Mouse (Mus musculus): ENCODE results near the gene Gm38119. TPM values are rescaled to one million over a fixed set of nuclear protein-coding genes. Genes with fewer than 3 reads are reported as not detected.
"Not testable (repeated sequence)": the region's sequence is repeated elsewhere in the genome, so short reads cannot be mapped to it uniquely, and the experiment has no call there.

Gene Gm38119
- polyA plus RNA-seq (2016; fragmentation: Nextera tagmentation; extraction: Ambion mirVana): not detected in 2 replicates

DNA sequence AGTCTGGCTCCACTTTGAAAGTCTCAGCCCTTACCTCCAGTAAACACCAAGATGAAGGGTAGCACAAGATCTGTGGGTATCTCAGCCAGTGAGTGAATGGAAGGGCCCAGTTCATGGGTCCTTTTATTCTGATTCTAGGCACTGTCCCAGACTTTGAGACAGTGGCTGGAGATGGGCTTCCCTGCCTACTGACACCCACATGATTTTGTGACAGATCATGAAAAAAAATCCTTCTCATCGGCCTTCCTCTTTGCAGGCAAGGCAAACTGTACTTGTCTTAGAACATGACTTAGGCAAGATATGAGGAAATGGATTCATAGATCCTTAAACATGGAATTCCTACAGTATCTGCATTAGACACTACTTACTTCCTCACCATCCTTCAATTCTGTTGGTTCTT, at the start of gene Gm38119:
Gm38119 (minus strand) TSS at position 101 of the 400 bp plus-strand sequence.
- no peak within 1 kb of the TSS for H3K27ac ChIP-seq (replicated peaks)
- no peak within 1 kb of the TSS for H3K4me3 ChIP-seq
- H3K27me3 ChIP-seq (ENCODE audit: low read depth, poor library complexity, severe bottlenecking): no peaks in the 10 kb centered on the region
- H3K4me1 ChIP-seq: no peaks in the 10 kb centered on the region
- no peak for DNase-seq (ENCODE audit: low spot score)
- H3K9me3 ChIP-seq (replicated peaks): no peaks in the 10 kb centered on the region
- 88% methylated on average over 1 of the region's 1 CpGs for WGBS
- H3K36me3 ChIP-seq: no peaks in the 10 kb centered on the region

GRCm38 (mm10) chr3:92778799-92779198, 39.9 kb upstream of the Gm38119 start, which contains the start of gene Lce1i:
Gene Lce1i (minus strand): TSS chr3:92778899.
- no peaks in the 10 kb centered on the region for H3K36me3 ChIP-seq
- no peaks in the 10 kb centered on the region for H3K9me3 ChIP-seq (replicated peaks)
- WGBS: 91% methylated on average over 1 of the region's 1 CpGs

DNA sequence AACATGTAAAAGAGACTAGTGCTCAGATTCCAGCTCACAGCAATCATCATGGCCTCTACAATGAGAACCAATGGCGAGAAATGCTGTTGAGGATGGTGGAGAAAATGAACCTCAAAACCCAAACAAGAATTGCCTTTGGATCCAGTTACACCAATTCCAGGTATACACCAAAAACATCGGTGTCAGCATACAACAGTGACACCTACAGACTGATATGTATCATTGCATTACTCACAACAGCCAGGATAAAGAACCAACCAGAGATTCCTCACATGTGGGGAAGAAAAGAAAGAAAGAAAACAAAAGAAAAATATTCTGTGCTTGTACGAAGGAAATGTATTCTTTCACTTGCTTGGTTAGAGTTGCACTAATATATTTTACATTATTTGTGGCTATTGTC, 32.7 kb upstream of the Gm38119 start:
- no peak overlapping the region for H3K27ac ChIP-seq (replicated peaks)
- H3K4me3 ChIP-seq: no peak overlapping the region
- DNase-seq (ENCODE audit: low spot score): no peak
- no peaks in the 10 kb centered on the region for H3K4me1 ChIP-seq
- 28% methylated on average over 3 of the region's 3 CpGs for WGBS
- H3K27me3 ChIP-seq (ENCODE audit: low read depth, poor library complexity, severe bottlenecking): no peaks in the 10 kb centered on the region
- H3K9me3 ChIP-seq (replicated peaks): no peaks in the 10 kb centered on the region
- H3K36me3 ChIP-seq: no peaks in the 10 kb centered on the region

More at GRCm38 (mm10) chr3:92778799-92779198, 39.9 kb upstream of the Gm38119 start, which contains the start of gene Lce1i:
- H3K4me1 ChIP-seq: no peaks in the 10 kb centered on the region
- DNase-seq (ENCODE audit: low spot score): no peak
- no peak within 1 kb of the TSS for H3K27ac ChIP-seq (replicated peaks)
- H3K4me3 ChIP-seq: no peak within 1 kb of the TSS
- no peaks in the 10 kb centered on the region for H3K27me3 ChIP-seq (ENCODE audit: low read depth, poor library complexity, severe bottlenecking)

- Histone ChIP-seq H3K4me1 (no peaks in the 10 kb centered on the region), H3K27ac (replicated peaks) (no peak within 1 kb of the TSS), H3K9me3 (replicated peaks) (no peaks in the 10 kb centered on the region), H3K4me3 (no peak within 1 kb of the TSS), H3K27me3 (ENCODE audit: low read depth, poor library complexity, severe bottlenecking) (no peaks in the 10 kb centered on the region), H3K36me3 (no peaks in the 10 kb centered on the region)
- no peak for DNase-seq (ENCODE audit: low spot score)
- WGBS: 96% methylated on average over 1 of the region's 1 CpGs
These were observed 26.1 kb upstream of the Gm38119 start, which contains the start of gene Lce1h for GRCm38 (mm10) chr3:92764965-92765364. Gene Lce1h (minus strand): TSS chr3:92765065.

DNA sequence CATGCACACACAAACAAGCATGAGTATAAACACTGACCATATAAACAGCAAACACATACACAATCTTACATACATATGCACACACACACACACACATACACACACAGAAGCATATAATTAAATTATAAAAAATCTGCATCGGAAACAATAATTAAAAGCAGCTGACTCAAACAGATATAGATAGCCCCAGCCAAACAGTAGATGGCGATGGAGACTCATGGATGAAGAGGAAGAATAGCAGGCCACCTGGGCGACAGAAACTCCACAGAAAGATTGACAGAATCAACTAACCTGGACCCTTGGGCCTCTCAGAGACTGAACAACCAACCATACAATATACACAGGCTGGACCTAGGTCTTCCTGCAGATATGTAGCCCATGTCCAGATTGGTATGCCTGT, 14.3 kb upstream of the Gm38119 start:
- 45% methylated on average over 3 of the region's 3 CpGs for WGBS
- no peaks in the 10 kb centered on the region for H3K36me3 ChIP-seq
- H3K27ac ChIP-seq (replicated peaks): no peak overlapping the region
- no peak for DNase-seq (ENCODE audit: low spot score)
- H3K4me1 ChIP-seq: no peaks in the 10 kb centered on the region
- H3K9me3 ChIP-seq (replicated peaks): no peaks in the 10 kb centered on the region
- H3K27me3 ChIP-seq (ENCODE audit: low read depth, poor library complexity, severe bottlenecking): no peaks in the 10 kb centered on the region
- no peak overlapping the region for H3K4me3 ChIP-seq

DNA sequence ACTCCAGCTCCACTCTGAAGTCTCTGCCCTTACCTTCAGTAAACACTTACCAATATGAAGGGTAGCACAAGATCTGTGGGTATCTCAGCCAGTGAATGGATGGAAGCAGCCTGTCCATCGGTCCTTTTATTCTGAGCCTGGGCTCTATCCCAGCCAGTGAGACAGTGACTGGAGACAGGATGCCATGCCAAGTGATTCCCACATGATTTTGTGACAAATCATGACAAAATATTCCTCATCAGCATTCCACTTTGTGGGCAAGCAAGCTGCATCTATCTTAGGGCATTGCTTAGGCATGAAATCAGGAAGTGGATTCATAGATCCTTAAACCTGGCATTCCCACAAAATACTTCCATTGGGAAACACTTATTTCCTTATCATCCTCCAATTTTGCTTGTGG, 13.3 kb upstream of the Gm38119 start, which contains the start of gene Lce1g:
Lce1g (minus strand) TSS at position 101 of the 400 bp plus-strand sequence.
- H3K9me3 ChIP-seq (replicated peaks): no peaks in the 10 kb centered on the region
- H3K27me3 ChIP-seq (ENCODE audit: low read depth, poor library complexity, severe bottlenecking): no peaks in the 10 kb centered on the region
- DNase-seq (ENCODE audit: low spot score): no peak
- no peak within 1 kb of the TSS for H3K4me3 ChIP-seq
- H3K36me3 ChIP-seq: no peaks in the 10 kb centered on the region
- H3K27ac ChIP-seq (replicated peaks): no peak within 1 kb of the TSS
- WGBS: 88% methylated on average over 1 of the region's 1 CpGs
- H3K4me1 ChIP-seq: no peaks in the 10 kb centered on the region

- no peaks in the 10 kb centered on the region for H3K36me3 ChIP-seq
- H3K27ac ChIP-seq (replicated peaks): no peak overlapping the region
- 91% methylated on average over 5 of the region's 5 CpGs for WGBS
- no peaks in the 10 kb centered on the region for H3K9me3 ChIP-seq (replicated peaks)
- no peak for DNase-seq (ENCODE audit: low spot score)
- H3K27me3 ChIP-seq (ENCODE audit: low read depth, poor library complexity, severe bottlenecking): no peaks in the 10 kb centered on the region
- H3K4me3 ChIP-seq: no peak overlapping the region
- H3K4me1 ChIP-seq: no peaks in the 10 kb centered on the region
These were observed 16.3 kb downstream of the Gm38119 start for GRCm38 (mm10) chr3:92722631-92723030.

DNA sequence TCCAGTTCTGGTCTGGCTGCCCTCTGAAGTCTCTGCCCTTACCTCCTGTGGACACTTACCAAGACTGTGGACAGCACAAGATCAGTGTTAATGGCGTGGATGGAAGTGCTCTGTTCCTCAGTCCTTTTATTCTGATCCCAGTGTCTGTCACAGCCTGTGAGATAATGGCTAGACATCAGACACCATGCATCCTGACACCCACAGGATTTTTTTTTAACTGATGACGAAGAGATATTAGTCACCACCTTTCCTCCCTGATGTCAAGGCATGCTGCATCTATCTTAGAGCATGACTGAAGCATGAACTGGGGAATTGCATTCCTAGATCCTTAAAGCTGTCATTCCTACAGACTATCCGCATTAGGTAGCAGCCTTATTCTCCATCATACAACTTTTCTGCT, 18.6 kb downstream of the Gm38119 start, which contains the start of gene Lce1f:
Lce1f (minus strand) TSS at position 101 of the 400 bp plus-strand sequence.
- Histone ChIP-seq H3K4me1 (no peaks in the 10 kb centered on the region), H3K27ac (replicated peaks) (no peak within 1 kb of the TSS), H3K4me3 (no peak within 1 kb of the TSS), H3K27me3 (ENCODE audit: low read depth, poor library complexity, severe bottlenecking) (no peaks in the 10 kb centered on the region), H3K36me3 (no peaks in the 10 kb centered on the region), H3K9me3 (replicated peaks) (no peaks in the 10 kb centered on the region)
- DNase-seq (ENCODE audit: low spot score): no peak
- 90% methylated on average over 3 of the region's 3 CpGs for WGBS

DNA sequence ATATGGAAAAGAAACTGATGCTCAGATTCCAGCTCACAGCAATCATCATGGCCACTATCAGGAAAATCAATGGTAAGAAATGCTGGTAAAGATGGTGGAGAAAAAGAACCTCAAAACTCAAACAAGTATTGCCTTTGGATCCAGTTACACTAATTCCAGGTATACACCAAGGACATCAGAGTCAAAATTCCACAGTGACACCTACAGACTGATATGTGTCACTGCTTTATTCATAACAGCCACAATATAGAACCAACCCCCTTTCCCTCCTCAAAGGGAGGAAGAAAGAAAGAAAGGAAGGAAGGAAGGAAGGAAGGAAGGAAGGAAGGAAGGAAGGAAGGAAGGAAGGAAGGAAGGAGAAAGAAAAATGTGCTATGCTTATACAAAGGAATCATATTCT, 23.8 kb downstream of the Gm38119 start:
- no peak overlapping the region for H3K27ac ChIP-seq (replicated peaks)
- H3K9me3 ChIP-seq (replicated peaks): no peaks in the 10 kb centered on the region
- no peaks in the 10 kb centered on the region for H3K27me3 ChIP-seq (ENCODE audit: low read depth, poor library complexity, severe bottlenecking)
- DNase-seq (ENCODE audit: low spot score): no peak
- no peak overlapping the region for H3K4me3 ChIP-seq
- H3K36me3 ChIP-seq: no peaks in the 10 kb centered on the region
- H3K4me1 ChIP-seq: no peaks in the 10 kb centered on the region

GRCm38 (mm10) chr3:92708974-92709373, 29.9 kb downstream of the Gm38119 start, which contains the start of gene Lce1e:
Gene Lce1e (minus strand): TSS chr3:92709074.
- H3K9me3 ChIP-seq (replicated peaks): no peaks in the 10 kb centered on the region
- 81% methylated on average over 2 of the region's 2 CpGs for WGBS
- no peaks in the 10 kb centered on the region for H3K27me3 ChIP-seq (ENCODE audit: low read depth, poor library complexity, severe bottlenecking)
- no peak for DNase-seq (ENCODE audit: low spot score)
- no peaks in the 10 kb centered on the region for H3K36me3 ChIP-seq
- H3K4me3 ChIP-seq: no peak within 1 kb of the TSS
- no peaks in the 10 kb centered on the region for H3K4me1 ChIP-seq
- H3K27ac ChIP-seq (replicated peaks): no peak within 1 kb of the TSS

DNA sequence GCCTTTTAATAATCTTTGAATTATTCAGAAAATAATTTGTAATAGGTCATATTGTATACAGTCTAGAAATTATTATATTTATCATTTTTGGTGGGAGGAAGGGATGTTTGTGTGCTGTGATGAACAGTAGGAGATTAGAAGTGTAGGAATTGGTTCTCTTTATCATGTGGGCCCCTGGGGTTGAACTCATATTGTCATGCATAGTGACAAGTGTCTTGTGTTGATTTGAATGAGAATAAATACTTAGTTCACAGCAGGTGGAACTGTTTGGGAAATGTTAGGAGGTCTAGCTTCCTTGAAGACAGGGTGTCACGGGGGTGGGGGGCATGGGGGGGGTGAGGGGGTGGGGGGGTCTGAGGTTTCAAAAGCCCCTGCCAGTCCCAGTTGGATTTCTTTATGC, 44.3 kb downstream of the Gm38119 start:
- H3K9me3 ChIP-seq (replicated peaks): no peaks in the 10 kb centered on the region
- H3K27ac ChIP-seq (replicated peaks): no peak overlapping the region
- WGBS: 28% methylated on average over 1 of the region's 1 CpGs
- H3K4me1 ChIP-seq: no peaks in the 10 kb centered on the region
- H3K4me3 ChIP-seq: no peak overlapping the region
- DNase-seq (ENCODE audit: low spot score): no peak
- no peaks in the 10 kb centered on the region for H3K36me3 ChIP-seq
- no peaks in the 10 kb centered on the region for H3K27me3 ChIP-seq (ENCODE audit: low read depth, poor library complexity, severe bottlenecking)

- Histone ChIP-seq H3K27ac (replicated peaks) (no peak overlapping the region), H3K9me3 (replicated peaks) (no peaks in the 10 kb centered on the region), H3K4me1 (no peaks in the 10 kb centered on the region), H3K4me3 (no peak overlapping the region), H3K27me3 (ENCODE audit: low read depth, poor library complexity, severe bottlenecking) (no peaks in the 10 kb centered on the region), H3K36me3 (no peaks in the 10 kb centered on the region)
- DNase-seq (ENCODE audit: low spot score): no peak
These were observed 47.2 kb downstream of the Gm38119 start for GRCm38 (mm10) chr3:92691688-92692087.

GRCm38 (mm10) chr3:92689154-92689553, 49.7 kb downstream of the Gm38119 start:
- DNase-seq (ENCODE audit: low spot score); H3K9me3 ChIP-seq (replicated peaks); H3K36me3 ChIP-seq; H3K27ac ChIP-seq (replicated peaks); H3K27me3 ChIP-seq (ENCODE audit: low read depth, poor library complexity, severe bottlenecking); H3K4me3 ChIP-seq; H3K4me1 ChIP-seq: not testable (repeated sequence)
- 85% methylated on average over 16 of the region's 16 CpGs for WGBS

All from midbrain, embryonic 10.5 days (tissue).